In the genomic region with DNA sequence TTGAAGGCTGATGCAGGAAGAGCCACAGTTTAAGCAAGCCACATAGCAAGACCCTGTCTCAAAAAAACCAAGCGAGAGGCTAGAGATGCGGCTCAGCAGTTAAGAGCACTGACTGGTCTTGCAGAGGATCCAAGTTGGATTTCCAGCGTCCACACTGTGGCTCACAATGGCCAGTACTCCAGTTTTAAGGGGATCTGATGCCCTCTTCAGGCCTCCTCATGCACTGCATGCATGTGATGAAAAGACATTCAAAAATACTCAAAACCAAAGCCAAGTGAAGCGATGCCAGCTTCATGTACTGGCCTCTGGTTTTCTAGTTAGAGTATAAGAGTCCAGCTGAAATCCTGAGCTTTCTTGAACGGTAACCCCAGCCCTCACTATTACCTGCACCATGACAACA, we compare ENCODE assay signal across 13 mouse cellular contexts. TPM values are rescaled to one million over a fixed set of nuclear protein-coding genes. Genes with fewer than 3 reads are reported as not detected.
DNase-seq lines count a peak whose midpoint lies in the region; ATAC-seq and TF ChIP-seq lines count a peak whose summit lies in the region.
"Had no signal": no experiment of that assay in that cellular context is flagged by ENCODE, and none has a peak within 500 bp of the region (broad histone marks: within the 10 kb centered on the region; RNA-seq: fewer than 3 reads in every experiment).

No protein-coding gene starts in this region.

- no peak overlapping the region for H3K4me3 ChIP-seq in layer of hippocampus, adult 2 months
- no peak overlapping the region for H3K4me3 ChIP-seq in MEL (ENCODE audit: control insufficient read depth in 1 of 2, insufficient read depth in 1 of 2, low read depth in 2 of 2, low read length in 2 of 2)
- H3K4me3 ChIP-seq: forebrain, embryonic 10.5 days had no signal

- no peak for ATAC-seq in CD4-positive, CD25-positive, alpha-beta regulatory T cell, adult 4 months
- ATAC-seq: hindbrain, embryonic 16.5 days had no signal

- DNase-seq in CD4-positive, CD25-positive, alpha-beta regulatory T cell, adult 2 months (ENCODE audit: low read depth, low spot score): peak; percentile 34
- no peak for DNase-seq in layer of hippocampus, adult 2 months (ENCODE audit: low spot score in 2 of 2)
- no peak for DNase-seq in layer of hippocampus, adult 11-12 months (ENCODE audit: low spot score)
- peak; percentile 54 for DNase-seq in MEL (ENCODE audit: low read depth, low spot score)
- DNase-seq in mesoderm, embryonic 11.5 days (ENCODE audit: low read depth, low spot score): peak; percentile 17
- DNase-seq in embryo, embryonic 11 days: no peak
- DNase-seq in ovary, postnatal 36 days (ENCODE audit: low spot score): no peak
- DNase-seq: cerebellum, adult 9-11 months; layer of hippocampus, adult 9-11 months had no signal

- H3K9ac ChIP-seq in MEL (ENCODE audit: control insufficient read depth, low read depth, low read length, poor library complexity, severe bottlenecking): no peak overlapping the region

- TF ChIP-seq EP300 in MEL (IDR thresholded peaks at IDR 0.05; ENCODE audit: low read depth in 1 of 2, low read length in 2 of 2): no peak

- no peak for TF ChIP-seq POLR2A in MEL (IDR thresholded peaks at IDR 0.05; ENCODE audit: control insufficient read depth in 1 of 2, insufficient read depth in 1 of 2, low read depth in 1 of 2, low read length in 2 of 2, poor library complexity in 1 of 2)

- no peak overlapping the region for H3K27ac ChIP-seq in layer of hippocampus, adult 2 months
- no peak overlapping the region for H3K27ac ChIP-seq in MEL (ENCODE audit: control insufficient read depth, low read depth, low read length)
- H3K27ac ChIP-seq: forebrain, embryonic 10.5 days; macrophage had no signal

- peaks cover 7 to 21% of the 10 kb centered on the region in 2 experiments for H3K36me3 ChIP-seq in MEL (ENCODE audit: control insufficient read depth in 1 of 2, insufficient read depth in 2 of 2, low read length in 2 of 2)

- no peaks in the 10 kb centered on the region for H3K27me3 ChIP-seq in MEL (ENCODE audit: control insufficient read depth in 1 of 2, insufficient read depth in 2 of 2, low read length in 2 of 2)

- H3K4me1 ChIP-seq in MEL (ENCODE audit: control insufficient read depth in 1 of 2, insufficient read depth in 2 of 2, low read length in 2 of 2): peaks cover 0 to 9% of the 10 kb centered on the region in 2 experiments; a peak in 2 of 4 replicates

- peak; percentile 71 for TF ChIP-seq CTCF in layer of hippocampus, adult 2 months (conservative IDR thresholded peaks at IDR 0.05)
- TF ChIP-seq CTCF in MEL (IDR thresholded peaks at IDR 0.05 in 2 of 3, conservative IDR thresholded peaks at IDR 0.05 in 1 of 3; ENCODE audit: control insufficient read depth in 1 of 3, insufficient read depth in 1 of 3, low read depth in 2 of 3, low read length in 3 of 3, poor library complexity in 1 of 3, severe bottlenecking in 1 of 3): peak; percentile 38 to 80 (median 67); a peak in 5 of 6 replicates

- no peaks in the 10 kb centered on the region for H3K9me3 ChIP-seq in MEL (replicated peaks; ENCODE audit: insufficient read depth, low read length)
- H3K9me3 ChIP-seq: forebrain, embryonic 10.5 days had no signal

- H3K79me2 ChIP-seq in MEL (ENCODE audit: control insufficient read depth, insufficient read depth, low read length, poor library complexity): peaks cover 60% of the 10 kb centered on the region

- TF ChIP-seq RAD21 in MEL (IDR thresholded peaks at IDR 0.05; ENCODE audit: low read depth, low read length): peak; percentile 54

TF ChIP-seq in MEL, 35 proteins besides CTCF, POLR2A, EP300 and RAD21:
- TF ChIP-seq HCFC1 (IDR thresholded peaks at IDR 0.05; ENCODE audit: low read depth, low read length) (no peak), ZC3H11A (IDR thresholded peaks at IDR 0.05; ENCODE audit: low read depth, low read length) (peak; percentile 38; the same call in 1 of the 2 replicates), CHD2 (IDR thresholded peaks at IDR 0.05; ENCODE audit: low read length) (no peak), MAZ (IDR thresholded peaks at IDR 0.05; ENCODE audit: low read depth, low read length) (no peak), UBTF (IDR thresholded peaks at IDR 0.05; ENCODE audit: borderline replicate concordance, insufficient read depth, low read depth, low read length) (no peak), SIN3A (IDR thresholded peaks at IDR 0.05; ENCODE audit: low read length) (0 out of 2 replicates have a peak, but pooled peaks have one; percentile 24), SMC3 (IDR thresholded peaks at IDR 0.05; ENCODE audit: low read depth, low read length) (peak; percentile 55), TBP (IDR thresholded peaks at IDR 0.05; ENCODE audit: low read depth, low read length) (no peak)
TF ChIP-seq in MEL: peak in this region for 3.

RNA-seq across cellular contexts. Expression of gene Actr1a, which starts 5.7 kb away (rescaled TPM):
- polyA plus RNA-seq in CD4-positive, CD25-positive, alpha-beta regulatory T cell, adult 4 months (2017; shearing (Covaris generic)): 100 to 1,000 TPM in 1 of 2 experiments, 10 to 100 TPM in 1; 92.4 to 111 TPM
- total RNA-seq in layer of hippocampus, adult 2 months (2021): 100 to 1,000 TPM; 179 to 184 TPM
- total RNA-seq in MEL (2012; rRNA removed): 140 TPM in 2 replicates
- polyA plus RNA-seq in MEL (2012; ENCODE audit: insufficient read depth in 1 of 2, insufficient read length in 2 of 2, low read depth in 1 of 2, low replicate concordance in 2 of 2, missing spikeins in 1 of 2): 100 to 1,000 TPM; 193 to 530 TPM

RNA-seq across cellular contexts. Expression of gene Sufu, which starts 6.8 kb away (rescaled TPM):
- 10 to 100 TPM; 10.2 to 11.6 TPM for polyA plus RNA-seq in CD4-positive, CD25-positive, alpha-beta regulatory T cell, adult 4 months (2017; shearing (Covaris generic))
- 10 to 100 TPM; 20.3 to 23.2 TPM for total RNA-seq in layer of hippocampus, adult 2 months (2021)
- total RNA-seq in MEL (2012; rRNA removed): 11.4 and 13.7 TPM in 2 replicates
- polyA plus RNA-seq in MEL (2012; ENCODE audit: insufficient read depth in 1 of 2, insufficient read length in 2 of 2, low read depth in 1 of 2, low replicate concordance in 2 of 2, missing spikeins in 1 of 2): 10 to 100 TPM in 1 of 2 experiments, not detected in 1; 42.5 TPM

RNA-seq across cellular contexts. Expression of gene 2310034G01Rik, which starts 39.8 kb away (rescaled TPM):
- under 1 TPM in 1 of 2 experiments, not detected in 1; 0.23 TPM for polyA plus RNA-seq in CD4-positive, CD25-positive, alpha-beta regulatory T cell, adult 4 months (2017; shearing (Covaris generic))
- 1 to 10 TPM; 1.0 to 1.3 TPM for total RNA-seq in layer of hippocampus, adult 2 months (2021)
- 0.50 and 0.78 TPM in 2 replicates for total RNA-seq in MEL (2012; rRNA removed)
- polyA plus RNA-seq in MEL (2012; ENCODE audit: insufficient read depth in 1 of 2, insufficient read length in 2 of 2, low read depth in 1 of 2, low replicate concordance in 2 of 2, missing spikeins in 1 of 2): under 1 TPM in 1 of 2 experiments, not detected in 1; 0.95 TPM

RNA-seq across cellular contexts. Expression of gene Mfsd13a, which starts 49.0 kb away (rescaled TPM):
- 10 to 100 TPM in 1 of 2 experiments, 1 to 10 TPM in 1; 3.8 to 10.5 TPM for polyA plus RNA-seq in CD4-positive, CD25-positive, alpha-beta regulatory T cell, adult 4 months (2017; shearing (Covaris generic))
- 10 to 100 TPM; 30.2 to 30.5 TPM for total RNA-seq in layer of hippocampus, adult 2 months (2021)
- total RNA-seq in MEL (2012; rRNA removed): 4.7 and 5.5 TPM in 2 replicates
- polyA plus RNA-seq in MEL (2012; ENCODE audit: insufficient read depth in 1 of 2, insufficient read length in 2 of 2, low read depth in 1 of 2, low replicate concordance in 2 of 2, missing spikeins in 1 of 2): 10 to 100 TPM in 1 of 2 experiments, not detected in 1; 45.9 TPM

RNA-seq across cellular contexts. Expression of gene Cuedc2, which starts 51.4 kb away (rescaled TPM):
- polyA plus RNA-seq in CD4-positive, CD25-positive, alpha-beta regulatory T cell, adult 4 months (2017; shearing (Covaris generic)): 10 to 100 TPM; 56.3 to 62.6 TPM
- total RNA-seq in layer of hippocampus, adult 2 months (2021): 100 to 1,000 TPM; 171 to 178 TPM
- total RNA-seq in MEL (2012; rRNA removed): 270 and 302 TPM in 2 replicates
- 100 to 1,000 TPM; 251 to 297 TPM for polyA plus RNA-seq in MEL (2012; ENCODE audit: insufficient read depth in 1 of 2, insufficient read length in 2 of 2, low read depth in 1 of 2, low replicate concordance in 2 of 2, missing spikeins in 1 of 2)

Comparison
In these comparisons a context has a peak if more than half of its experiments do, and no peak if none do; other contexts are left out.
1. DNase-seq: peak in CD4-positive, CD25-positive, alpha-beta regulatory T cell, adult 2 months (single experiment), MEL (single experiment) and mesoderm, embryonic 11.5 days (single experiment); none in layer of hippocampus, adult 2 months (0 of 2), layer of hippocampus, adult 11-12 months (single experiment), embryo, embryonic 11 days (single experiment) and ovary, postnatal 36 days (single experiment).